Mouse (Mus musculus) left cerebral cortex, adult 11 months (tissue): ENCODE measurements around the gene Usp36.
"Not testable (repeated sequence)": the region's sequence is repeated elsewhere in the genome, so short reads cannot be mapped to it uniquely, and the experiment has no call there.

Experiments used
- DNase-seq: peaks from one replicate; pipeline ENCODE4 v3.0.0; 2022; ENCODE audit warnings: low spot score

Usp36 gene

DNA sequence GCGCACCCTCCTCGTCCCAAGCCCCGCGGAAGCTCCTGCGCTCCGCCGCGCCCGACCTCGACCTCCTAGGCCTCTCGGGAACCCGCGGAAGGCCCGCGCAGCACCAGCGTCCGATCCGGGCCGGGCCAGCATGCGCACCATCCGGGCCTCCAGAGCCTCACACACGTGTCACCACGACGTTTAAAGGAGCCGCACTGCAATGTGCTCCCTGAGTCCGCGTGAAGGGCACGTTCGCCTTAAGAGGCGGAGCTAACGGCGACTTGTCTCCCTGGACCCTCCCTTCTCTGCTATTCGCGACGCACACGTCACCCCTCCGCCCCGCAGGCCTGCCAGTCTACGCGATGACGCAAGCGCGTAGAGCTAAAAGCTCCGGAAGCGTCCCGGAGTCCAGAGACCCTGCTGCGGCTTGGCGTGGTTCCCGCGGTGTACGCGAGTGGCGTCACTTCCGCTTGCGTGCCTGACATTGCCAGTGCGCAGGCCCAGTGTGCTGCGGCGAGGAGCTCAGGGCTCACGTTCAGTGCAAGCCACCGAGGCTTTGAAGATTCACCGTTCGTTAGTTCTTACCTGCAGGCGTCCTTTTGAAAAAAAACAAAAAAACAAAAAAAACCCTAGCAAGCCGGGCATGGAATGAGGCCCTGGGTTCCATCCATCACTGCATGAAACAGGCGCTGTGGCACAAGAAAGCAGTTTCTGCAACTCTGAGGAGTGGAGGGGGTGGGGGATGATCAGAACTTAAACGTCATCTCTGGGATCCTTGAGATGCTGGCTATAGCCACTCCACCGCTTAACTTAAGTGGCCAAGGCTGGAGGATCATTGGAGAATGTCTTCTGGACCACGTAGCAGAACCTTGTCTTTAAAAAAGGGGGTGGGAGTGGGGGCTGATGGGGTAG, at the start of gene Usp36:
Gene Usp36 (minus strand): TSS at position 246 of the 891 bp plus-strand sequence.
- DNase-seq, result peak; percentile 99

DNA sequence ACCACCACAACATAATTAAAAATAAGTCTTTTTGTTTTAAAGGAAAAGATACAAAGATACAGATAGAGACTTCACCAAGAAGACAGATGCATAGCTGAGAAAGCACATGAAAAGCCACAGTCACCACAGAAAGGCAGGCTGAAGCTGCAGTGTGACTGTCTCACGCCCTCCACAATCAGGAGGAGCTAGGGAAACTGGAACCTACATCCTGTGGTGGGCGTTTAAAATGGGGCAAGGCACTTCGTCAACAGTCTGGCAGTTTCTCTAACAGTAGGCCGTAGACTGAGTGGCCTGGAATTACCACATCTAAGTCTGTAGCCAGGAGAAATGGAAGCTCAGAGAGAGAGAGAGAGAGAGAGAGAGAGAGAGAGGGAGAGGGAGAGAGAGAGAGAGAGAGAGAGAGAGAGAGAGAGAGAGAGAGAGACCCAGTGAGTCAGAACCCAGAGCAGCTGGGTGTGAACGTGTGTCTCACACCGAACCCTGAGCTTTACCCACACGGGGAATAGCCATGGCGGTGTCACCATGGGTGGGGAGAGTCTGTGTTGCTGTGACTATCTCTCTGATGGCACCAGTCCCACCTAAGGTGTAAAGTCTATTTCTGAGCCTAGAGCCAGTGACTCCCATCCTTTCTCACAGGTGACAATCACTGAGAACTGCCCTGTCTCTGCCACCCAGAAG, 47.6 kb upstream of the Usp36 start:
- DNase-seq, result peak; percentile 53

DNA sequence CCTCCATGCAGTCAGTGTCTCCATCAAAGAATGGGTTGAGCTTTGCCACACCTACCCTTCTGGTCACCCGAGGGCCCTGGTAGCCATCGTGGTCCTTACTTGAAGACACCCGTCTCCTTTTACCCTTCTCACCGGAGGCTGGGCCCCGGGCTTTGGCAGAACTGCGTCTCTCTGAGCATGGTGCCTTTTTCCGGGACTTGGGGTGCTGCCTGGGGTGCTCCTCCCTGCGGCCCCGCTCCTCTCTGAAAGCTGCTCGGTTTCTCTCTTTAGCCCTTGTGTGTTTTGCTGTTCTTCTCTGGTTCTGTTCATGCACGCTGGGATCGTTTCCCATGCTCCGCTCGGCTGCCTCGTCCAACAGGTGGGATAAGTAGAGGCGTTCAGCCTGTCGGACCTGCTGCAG, 43.4 kb upstream of the Usp36 start:
- no peak for DNase-seq

DNA sequence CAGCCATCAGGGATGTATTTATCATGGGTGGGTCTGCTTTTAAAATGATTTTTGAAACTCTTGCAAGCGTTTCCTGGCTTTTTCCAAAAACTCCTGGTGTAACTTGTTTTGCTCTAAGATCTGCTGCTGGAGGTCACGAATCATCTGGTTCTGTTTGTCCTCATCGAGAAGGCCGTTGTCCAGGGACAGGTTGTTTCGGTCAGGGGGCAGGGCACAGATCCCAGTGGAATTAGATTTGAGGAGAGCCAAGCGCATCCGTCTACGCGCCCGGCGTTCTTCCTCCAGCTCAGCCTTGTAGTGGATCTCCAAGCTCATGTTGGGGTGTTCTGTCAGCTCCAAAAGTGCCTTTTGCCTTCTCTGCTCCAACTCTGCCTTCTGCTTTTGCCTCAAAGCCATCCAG, 42.3 kb upstream of the Usp36 start:
- no peak for DNase-seq

DNA sequence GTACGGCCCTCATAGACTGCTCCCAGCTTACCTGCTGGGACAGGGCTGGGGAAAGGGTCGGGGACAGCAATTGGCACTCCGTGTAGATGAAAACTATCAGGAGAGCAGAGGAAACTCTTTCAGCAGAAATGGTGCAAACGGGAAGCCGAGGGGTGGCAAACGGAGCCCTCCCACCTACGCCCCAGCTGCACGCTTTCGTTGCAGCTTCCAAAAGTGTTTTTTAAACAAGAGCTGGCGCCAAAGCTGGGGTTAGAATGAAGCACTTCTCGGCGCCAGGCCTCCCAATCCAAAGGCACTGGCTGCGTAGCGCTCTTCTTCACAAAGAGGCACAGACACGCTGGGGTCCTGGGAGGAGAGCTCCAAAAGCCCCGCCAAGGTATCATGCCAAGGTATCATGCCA, 40.7 kb upstream of the Usp36 start:
- no peak for DNase-seq

DNA sequence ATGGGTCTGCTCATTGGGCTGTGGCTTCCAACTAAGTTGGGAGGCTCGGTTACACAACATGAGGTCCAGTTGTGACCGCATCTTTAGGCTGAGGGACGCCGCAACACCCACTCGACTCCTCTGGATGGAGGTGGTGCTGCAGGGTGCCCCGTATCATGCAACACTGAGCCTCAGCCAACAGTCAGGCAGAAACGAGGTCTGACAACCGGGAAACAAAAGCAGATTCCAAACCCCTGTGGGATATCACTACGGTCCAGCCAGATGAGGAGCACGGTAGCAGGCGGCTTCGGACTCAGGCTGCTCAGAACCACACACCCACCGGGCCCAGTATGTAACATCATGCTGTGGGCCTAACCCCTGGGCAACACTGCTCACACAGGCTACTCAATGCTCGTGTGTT, 40.3 kb upstream of the Usp36 start:
- no peak for DNase-seq

DNA sequence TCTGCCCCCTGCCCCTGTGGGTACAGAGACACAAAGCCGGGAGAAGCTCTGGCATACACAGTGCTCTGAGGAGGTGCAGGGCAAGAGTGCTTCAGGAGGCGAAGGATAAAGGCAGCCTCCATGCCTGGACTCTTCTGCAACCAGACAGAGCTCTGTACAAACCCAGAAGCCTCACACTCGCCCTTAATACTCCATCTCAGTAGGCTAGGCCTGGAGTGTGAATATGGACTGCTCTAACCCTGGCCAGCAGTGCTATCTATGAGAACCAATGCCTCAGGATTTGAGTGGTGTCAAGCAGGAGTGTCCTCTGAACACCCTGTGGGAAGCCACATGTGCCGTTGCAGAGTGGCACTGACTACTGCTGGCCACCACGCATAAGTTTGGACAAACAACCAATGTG, 38.9 kb upstream of the Usp36 start:
- DNase-seq, result no peak

DNA sequence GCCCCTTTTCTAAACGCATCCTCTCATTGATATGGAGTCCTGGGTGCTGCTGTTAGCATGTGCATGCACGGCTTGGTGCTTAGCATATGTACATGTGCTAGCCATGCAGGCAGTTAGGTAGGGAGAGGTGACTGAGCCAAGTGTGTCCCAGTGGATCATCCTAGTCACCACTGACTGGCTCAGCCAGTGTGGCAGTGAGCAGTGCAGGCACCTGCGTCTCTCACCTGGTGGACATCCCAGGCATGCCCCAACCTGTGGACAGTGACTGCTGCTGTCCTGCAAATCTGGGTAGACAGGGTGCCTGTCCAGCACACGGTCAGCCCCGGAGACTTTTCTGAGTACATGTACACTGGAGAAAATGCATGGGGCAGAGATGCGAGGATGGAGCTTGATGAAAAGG, 38.5 kb upstream of the Usp36 start:
- DNase-seq, result no peak

DNA sequence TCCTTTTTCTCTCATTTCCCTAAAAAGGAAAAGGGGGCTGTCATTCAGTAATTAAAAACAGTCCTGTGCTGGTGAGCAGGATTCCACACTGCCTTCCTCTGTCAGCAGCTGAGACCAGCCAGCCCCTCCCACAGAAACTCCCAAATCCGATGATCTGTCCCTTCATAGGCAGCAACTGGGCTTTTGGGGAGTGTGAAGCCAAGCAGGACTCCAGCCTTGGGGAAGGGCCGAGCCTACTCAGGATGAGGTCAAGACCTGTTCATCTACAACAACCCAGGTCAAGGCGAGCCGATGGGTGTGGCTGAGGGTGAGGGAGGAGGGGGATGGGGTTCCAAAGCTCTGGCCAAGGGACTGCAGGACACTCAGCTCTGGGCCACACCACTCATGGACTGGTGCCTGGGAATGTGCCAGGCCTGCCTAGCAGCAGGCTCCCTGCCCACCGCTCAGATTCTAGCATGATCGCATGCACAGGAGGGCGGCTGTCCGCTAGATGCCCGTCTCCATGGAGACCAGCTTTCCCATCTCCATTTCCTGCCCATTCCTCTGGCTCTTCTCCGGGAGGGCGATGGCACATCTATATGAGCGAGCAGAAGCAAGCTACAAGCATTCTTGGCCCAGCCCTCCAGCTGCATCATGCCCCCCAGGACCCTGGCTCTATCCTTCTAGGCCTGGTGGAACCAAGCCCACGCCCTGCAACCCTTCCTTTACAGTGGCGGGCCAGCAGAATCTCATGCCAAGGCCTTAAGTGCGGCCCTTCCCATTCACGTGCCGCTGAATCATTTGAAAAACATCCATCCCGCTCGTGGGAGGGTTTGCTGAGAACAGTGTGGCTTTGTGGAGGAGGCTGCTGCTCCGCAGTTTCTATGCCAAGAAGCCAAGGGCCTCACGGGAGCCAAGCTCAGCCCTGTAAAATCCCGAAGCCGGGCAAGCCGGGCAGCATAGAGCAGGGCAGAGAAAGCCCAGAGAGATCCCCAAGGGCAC, 37.2 kb upstream of the Usp36 start:
- DNase-seq, result peak; percentile 81

DNA sequence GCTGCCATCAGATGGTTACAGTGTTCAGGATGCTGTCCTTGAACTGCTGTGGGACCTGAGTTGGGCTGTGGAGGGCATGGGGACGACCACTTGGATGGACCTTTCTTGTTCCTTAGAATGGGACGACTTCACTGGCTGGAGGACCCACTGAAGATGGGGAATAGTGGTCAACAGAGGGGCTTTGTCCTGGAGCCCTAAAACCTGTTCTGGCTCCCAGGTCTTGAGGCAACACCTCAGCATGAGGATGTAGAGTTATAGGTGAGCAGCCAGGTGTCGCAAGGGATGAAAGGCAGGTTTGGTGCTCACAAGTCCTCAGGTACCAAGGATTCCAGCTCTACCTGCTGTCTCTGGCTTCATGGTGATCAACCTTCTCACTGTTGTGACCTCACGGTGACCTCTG, 36.4 kb upstream of the Usp36 start:
- no peak for DNase-seq

DNA sequence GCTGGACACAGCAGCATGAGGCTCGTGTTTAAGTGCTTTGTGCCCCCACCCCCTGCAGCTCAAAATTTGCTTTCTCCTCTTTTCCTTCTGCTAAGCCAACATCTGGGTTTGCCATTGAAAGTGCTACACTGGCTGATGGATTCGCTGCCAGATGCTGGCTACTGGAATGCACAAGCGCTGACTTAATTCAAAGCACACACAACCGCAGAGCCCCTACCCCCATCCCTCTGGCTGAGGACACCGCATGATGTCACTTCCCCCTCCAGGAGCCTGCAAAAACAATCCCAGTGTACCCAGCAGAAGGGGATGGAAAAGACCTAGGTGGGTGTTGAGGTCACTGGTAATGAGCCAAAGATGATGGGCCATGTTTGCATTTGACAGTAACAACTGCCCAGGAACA, 34.5 kb upstream of the Usp36 start:
- DNase-seq, result no peak

DNA sequence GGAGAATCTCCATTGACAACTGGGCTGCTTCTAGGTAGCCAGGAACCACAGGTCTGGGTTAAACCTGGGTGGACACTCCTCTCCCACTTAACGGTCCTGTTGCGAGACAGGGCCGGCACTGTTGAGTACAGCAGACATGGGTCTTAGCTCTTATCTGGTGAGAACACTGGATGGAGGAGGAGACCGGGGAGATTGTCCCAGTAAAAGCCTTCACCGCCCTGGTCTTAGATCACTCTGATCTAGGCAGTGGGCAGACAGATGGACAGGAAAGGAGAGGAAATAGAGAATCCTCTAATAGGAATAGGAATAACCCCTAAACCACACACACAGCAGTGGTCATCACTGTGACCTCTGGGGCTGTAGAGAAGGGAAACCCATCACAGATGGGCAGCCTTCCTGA, 33.9 kb upstream of the Usp36 start:
- DNase-seq, result no peak

DNA sequence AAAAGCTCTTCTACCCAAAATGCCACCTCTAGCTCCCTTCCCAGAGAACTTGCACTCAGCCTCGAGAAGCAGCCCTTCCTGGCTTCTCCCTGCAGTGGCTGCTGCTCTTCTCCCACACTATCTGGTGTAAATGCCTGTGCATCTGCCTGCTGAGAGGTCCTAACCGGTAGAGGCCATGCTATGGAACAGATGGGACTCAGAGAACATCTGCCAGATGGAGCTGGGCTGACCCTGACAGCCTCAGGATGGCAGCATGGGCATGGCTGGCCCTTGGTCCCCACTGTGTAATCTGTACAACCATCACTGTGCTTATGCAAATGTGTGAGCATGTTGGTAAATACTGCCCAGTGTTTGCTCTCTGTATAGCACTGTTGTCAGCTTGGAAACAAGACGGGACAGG, 32.6 kb upstream of the Usp36 start:
- DNase-seq, result no peak

DNA sequence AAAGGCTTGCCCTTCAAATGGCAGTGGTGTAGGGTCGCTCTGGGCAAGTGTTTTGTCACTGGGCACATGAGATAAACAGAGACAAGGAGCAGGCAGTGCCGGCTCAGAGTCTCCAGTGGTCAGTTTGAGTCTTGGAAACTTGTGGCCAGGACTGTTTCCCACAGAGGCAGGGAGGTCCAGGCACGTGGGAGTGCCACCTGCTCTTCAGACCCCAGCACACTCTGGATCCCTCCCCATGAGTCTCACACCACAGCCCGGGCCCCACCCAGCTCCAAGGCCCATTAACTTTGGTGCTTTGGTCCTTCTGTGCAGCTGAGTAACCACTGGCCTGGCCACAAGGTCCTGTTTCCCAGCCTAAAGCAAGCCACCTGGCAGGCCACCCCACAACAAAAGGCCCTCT, 31.9 kb upstream of the Usp36 start:
- no peak for DNase-seq

DNA sequence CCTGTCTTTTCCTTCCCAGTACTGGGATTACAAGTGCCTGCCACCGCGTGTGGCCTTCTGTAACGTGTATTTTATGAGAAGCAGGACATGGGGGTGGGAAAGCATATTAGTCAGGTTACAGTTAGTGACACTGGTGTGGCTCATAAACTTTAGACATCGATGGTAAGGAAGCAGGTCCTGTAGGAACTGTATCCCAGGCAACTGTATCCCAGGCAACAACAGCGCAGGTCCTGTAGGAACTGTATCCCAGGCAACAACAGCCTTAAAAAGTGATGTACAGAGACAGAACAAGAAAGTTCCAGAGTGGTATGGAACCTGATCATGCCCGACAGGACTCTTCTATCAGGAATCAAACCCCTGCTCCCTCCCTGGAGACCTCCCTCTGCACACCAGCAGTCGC, 31.5 kb upstream of the Usp36 start:
- no peak for DNase-seq

DNA sequence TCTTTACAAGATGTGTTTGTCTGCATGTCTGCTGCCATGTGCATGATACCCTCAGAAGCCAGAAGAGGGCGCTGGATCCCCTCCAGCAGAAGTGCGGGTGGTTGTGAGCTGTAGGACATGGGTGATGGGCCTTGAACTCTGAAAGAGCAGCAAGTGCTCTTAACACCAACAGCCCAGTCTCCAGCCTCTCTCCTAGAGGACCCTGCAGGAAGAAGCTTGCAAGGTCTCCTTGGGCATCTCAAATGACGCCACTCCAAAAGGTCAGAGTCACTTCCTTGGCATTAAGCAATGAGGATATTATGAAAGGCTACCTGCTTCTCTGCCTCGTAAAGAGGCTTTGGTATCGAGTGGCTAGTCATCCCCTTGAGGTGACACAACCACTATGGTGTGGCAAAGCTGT, 28.6 kb upstream of the Usp36 start:
- DNase-seq, result no peak

DNA sequence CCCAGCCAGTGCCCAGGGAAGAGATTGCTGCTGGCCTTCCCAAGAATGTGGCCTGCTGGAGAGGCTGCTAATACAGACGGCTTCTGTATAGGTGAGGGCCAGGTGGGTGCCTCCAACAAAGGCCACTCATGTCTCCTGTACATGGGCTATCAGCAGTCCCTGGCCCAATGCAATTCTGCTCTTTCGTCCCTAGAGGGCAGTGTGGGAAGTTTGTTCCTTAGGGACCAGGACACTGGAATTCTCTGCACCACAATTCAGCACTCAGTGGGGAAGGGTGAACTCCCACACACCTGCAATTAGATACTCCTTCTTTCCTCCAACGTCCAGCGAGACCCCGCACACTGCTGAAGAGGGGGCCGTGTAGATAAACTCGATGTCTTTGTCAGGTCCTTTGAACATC, 27.1 kb upstream of the Usp36 start:
- DNase-seq, result no peak

DNA sequence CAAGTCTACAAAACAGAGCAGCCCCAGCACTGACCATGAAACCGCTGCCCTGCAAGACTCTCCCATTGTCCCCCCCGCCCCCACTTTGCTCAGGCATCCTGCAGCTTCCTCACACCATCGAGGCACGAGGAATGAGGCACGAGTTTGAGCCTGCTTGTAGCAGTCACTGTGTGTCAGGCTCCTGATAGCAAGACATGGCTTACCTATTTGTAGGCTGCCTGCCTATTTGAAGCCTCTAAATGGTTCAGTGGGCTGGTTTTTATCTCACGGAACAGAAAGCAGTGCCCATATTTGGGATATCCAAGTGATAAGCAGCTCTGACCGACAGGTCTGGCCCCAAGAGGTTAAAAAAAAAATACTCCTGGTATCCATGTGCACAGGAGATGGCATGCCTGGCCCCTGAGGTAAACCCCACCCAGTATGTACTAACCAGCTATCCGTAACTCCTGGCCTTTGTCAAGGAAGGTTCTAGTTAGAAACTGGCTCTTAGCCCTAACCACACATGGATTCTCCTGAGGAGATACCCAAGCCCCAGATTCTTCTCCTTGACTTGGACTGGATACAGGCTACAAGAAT, 26.3 kb upstream of the Usp36 start:
- no peak for DNase-seq

DNA sequence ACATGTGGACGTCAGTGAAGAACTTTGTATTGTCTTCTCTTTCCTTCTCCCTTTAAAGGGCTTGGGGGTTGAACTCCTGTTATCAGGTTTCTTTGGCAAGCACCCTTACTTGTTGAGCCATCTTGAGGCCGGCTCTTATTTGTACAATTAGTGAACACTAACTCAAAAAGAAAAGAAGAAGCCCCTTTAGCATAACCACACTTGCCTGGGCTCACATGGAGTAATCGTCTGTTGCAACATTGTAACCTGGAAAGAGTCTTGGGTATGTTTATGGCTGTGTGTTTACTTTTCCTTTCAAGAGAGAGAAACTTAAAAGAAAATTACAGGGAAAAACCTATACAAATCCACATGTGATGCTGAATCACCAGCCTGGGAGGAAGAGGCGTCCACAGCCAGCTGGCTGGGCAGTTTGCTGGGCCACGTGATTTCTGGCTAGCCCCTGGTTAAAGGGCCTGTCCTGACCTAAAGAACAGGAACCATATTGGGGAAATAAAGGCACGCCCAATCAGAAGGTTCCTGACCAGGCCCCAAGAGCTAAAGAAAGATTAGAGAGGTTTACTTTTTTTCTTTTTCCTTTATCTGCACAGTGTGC, 22.2 kb upstream of the Usp36 start:
- no peak for DNase-seq

DNA sequence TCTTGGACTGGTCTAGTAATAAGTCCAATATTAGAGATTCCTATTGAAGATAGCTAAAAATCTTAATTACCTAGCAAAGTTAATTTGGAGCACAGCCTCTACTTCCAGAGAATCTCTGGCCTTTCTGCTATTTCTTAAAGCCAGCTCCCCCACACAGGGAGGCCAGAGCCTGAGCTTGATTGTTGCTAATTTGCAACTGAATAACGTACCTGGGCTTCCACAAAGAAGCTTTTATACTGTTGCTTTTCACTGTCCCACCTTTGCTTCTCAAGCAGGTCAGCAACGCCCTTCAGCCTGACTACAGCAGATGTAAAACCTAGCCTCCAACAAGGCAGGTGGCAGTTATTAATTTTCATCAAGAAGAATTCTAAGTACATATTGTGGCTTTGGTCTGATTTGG, 17.9 kb upstream of the Usp36 start:
- DNase-seq, result not testable (repeated sequence)

DNA sequence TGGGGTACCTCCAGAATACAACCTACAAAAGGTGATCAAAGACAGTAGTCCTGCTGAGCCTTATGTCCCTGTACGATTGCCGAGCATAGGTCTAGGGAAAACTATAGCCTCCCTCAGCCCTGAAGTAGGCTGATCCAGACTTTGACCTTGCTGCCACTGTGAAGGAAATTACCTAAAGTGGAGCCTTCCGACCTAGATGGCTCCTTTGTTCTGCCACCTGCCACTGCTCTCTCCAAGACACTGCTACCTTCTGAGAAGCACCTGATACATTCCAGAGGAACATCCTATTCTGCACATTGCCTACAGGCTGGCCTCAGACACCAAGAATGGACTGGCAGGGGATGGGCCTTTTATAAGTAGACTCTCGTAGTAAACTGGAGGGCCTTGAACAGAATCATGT, 13.9 kb upstream of the Usp36 start:
- not testable (repeated sequence) for DNase-seq

DNA sequence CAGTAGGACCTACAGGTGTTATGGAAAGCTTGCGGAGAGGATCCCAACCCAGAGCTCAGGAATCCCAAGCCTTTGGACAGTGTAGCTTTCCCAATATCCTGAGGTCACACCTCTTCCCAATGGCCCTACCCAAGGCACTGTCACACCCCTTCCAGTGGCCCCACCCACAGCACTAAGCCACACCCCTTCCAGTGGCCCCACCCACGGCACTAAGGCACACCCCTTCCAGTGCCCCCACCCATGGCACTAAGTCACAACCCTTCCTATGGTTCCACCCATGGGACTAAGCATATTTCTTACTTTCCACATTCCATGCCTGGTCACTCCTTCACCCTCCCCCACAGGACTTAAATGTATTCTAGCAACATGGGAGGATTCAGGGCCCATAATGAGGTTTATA, 8.8 kb upstream of the Usp36 start:
- DNase-seq, result no peak
